Mouse (Mus musculus) liver, embryonic 13.5 days (tissue): ENCODE data around the gene P3h2. TPM values are rescaled to one million over a fixed set of nuclear protein-coding genes. Genes with fewer than 3 reads are reported as not detected.

Source experiments
- ATAC-seq: fragments of 200-750 bp; cut with Nextera tagmentation; 2 replicates; pipeline ENCODE4 v1.8.0; 2017; ENCODE audit warnings: low read depth, mild to moderate bottlenecking, moderate number of reproducible peaks, moderate library complexity
- DNase-seq: peaks from one replicate; pipeline ENCODE4 v3.0.0; 2022
- H3K27ac ChIP-seq: fragments of 300-500 bp; sonication (generic); 2 replicates; pipeline ENCODE4 v1.5.1; 2015; ENCODE audit warnings: moderate library complexity, mild to moderate bottlenecking, inconsistent platforms
- H3K27me3 ChIP-seq: fragments of 300-500 bp; sonication (generic); 2 replicates; pipeline ENCODE4 v1.6.1; 2015; ENCODE audit warnings: mild to moderate bottlenecking, inconsistent platforms
- H3K36me3 ChIP-seq: fragments of 300-500 bp; sonication (generic); 2 replicates; pipeline ENCODE4 v1.6.1; 2015; ENCODE audit warnings: mild to moderate bottlenecking, inconsistent platforms
- H3K4me1 ChIP-seq: fragments of 300-500 bp; sonication (generic); replicated peaks from 2 replicates; pipeline ENCODE4 v1.6.1; 2015; ENCODE audit warnings: inconsistent platforms
- H3K4me2 ChIP-seq: fragments of 300-500 bp; sonication (generic); 2 replicates; pipeline ENCODE4 v1.6.1; 2015; ENCODE audit warnings: inconsistent platforms, mild to moderate bottlenecking, moderate library complexity
- H3K4me3 ChIP-seq: fragments of 300-500 bp; sonication (generic); replicated peaks from 2 replicates; pipeline ENCODE4 v1.5.1; 2015; ENCODE audit warnings: mild to moderate bottlenecking, inconsistent platforms
- H3K9ac ChIP-seq: fragments of 300-500 bp; sonication (generic); 2 replicates; pipeline ENCODE4 v1.6.1; 2015; ENCODE audit warnings: mild to moderate bottlenecking, inconsistent platforms
- H3K9me3 ChIP-seq: fragments of 300-500 bp; sonication (generic); replicated peaks from 2 replicates; pipeline ENCODE4 v1.6.1; 2016; ENCODE audit warnings: inconsistent platforms
- WGBS: fragments of 180-500 bp; shearing (Covaris S2); methylation state at CpG from one replicate; pipeline ENCODE4 v1.1.7; 2015; ENCODE audit not compliant: insufficient replicate concordance; 5-methylcytosine and 5-hydroxymethylcytosine counted together
- polyA plus RNA-seq: library from polyadenylated mRNA; unstranded; fragments of >200 nt; fragmentation: Nextera tagmentation; extraction: Ambion mirVana; gene quantifications from 2 replicates; pipeline ENCODE4 v1.2.1, GENCODE M21; 2015

The P3h2 gene
- polyA plus RNA-seq, 1 experiment from 2014 or later = 0.68 TPM

DNA sequence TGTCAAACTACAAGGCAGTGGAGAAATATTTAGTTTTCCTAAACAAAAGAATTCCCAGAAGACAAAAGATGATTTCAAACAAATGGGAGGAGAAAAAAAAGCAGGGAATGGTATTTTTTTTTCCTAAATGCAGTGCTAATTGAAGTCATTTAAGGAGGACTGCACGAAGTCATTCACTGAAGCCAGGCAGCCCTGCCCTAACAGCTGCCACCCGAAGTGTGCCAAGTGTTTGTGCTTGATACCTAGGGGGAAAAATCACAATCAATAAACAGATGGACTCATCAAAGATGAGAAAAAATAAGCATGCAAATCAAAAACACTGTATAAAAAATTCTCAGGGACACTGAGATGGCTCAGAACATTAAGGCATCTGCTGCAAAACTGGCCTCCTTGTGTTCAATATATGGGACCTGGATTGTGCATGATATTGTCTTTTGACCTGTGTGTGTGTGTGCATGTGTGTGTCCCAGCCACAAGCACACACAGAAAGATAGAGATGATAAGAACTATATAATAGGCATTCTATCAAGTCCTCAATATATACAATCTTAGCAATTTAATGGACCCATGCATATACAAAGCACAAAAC lies 76.1 kb downstream of the P3h2 start:
- no peak for DNase-seq
- Histone ChIP-seq H3K4me2 (no peak overlapping the region), H3K4me3 (no peak overlapping the region), H3K4me1 (no peaks in the 10 kb centered on the region), H3K9ac (no peak overlapping the region), H3K27me3 (no peaks in the 10 kb centered on the region), H3K27ac (no peak overlapping the region), H3K9me3 (no peaks in the 10 kb centered on the region), H3K36me3 (no peaks in the 10 kb centered on the region)
- ATAC-seq = no peak
- WGBS = 48% methylated on average over 2 of the region's 2 CpGs

DNA sequence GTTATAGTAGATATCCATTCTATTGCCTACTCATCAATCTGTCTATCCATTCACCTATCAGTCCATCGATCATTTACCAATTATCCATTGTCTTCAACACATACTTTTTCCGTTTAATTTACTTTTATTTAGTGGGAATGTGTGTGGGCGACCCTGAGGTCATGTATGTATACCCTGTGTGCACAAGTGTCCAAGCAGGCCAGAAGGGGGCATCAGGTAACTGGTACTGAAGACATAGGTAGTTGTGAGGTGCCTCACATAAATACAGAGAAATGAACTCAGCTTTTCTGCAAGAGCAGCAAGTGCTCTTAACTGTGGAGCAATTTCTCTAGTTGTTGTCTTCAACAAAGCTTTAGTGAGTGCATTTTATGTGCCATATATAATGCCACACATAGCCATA lies 79.2 kb downstream of the P3h2 start:
- no peak overlapping the region for H3K4me2 ChIP-seq
- no peak overlapping the region for H3K27ac ChIP-seq
- ATAC-seq = no peak
- H3K4me3 ChIP-seq = no peak overlapping the region
- H3K9ac ChIP-seq = no peak overlapping the region
- H3K4me1 ChIP-seq = no peaks in the 10 kb centered on the region
- H3K27me3 ChIP-seq = no peaks in the 10 kb centered on the region
- 47% methylated on average over 3 of the region's 3 CpGs for WGBS
- H3K9me3 ChIP-seq = no peaks in the 10 kb centered on the region
- H3K36me3 ChIP-seq = no peaks in the 10 kb centered on the region
- no peak for DNase-seq

DNA sequence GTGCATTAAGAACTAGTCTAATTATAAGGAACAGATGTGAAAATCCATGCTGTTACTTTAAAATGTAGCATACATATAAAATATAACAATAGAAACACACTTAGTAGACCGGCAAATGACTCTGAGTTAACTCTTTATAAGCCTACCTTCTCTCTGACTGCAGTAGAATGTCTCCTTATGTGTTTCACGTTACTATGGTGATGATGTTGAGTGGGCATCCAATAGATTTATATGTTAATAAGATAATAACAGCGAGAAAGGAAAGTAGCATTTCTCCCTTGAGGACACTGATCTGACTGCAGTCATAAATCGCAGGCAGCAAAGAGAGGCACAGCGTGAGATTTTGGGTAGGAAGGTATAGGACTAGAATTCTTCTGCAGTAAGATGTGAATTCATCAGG lies 81.0 kb downstream of the P3h2 start:
- H3K27me3 ChIP-seq = no peaks in the 10 kb centered on the region
- H3K4me1 ChIP-seq = no peaks in the 10 kb centered on the region
- no peak overlapping the region for H3K4me2 ChIP-seq
- WGBS = 61% methylated on average over 5 of the region's 5 CpGs
- ATAC-seq (no peak), DNase-seq (no peak)
- H3K9me3 ChIP-seq = no peaks in the 10 kb centered on the region
- H3K36me3 ChIP-seq = no peaks in the 10 kb centered on the region
- H3K9ac ChIP-seq = no peak overlapping the region
- no peak overlapping the region for H3K27ac ChIP-seq
- H3K4me3 ChIP-seq = no peak overlapping the region

GRCm38 (mm10) chr16:26023352-26023751 lies 82.2 kb downstream of the P3h2 start:
- Histone ChIP-seq H3K4me3 (no peak overlapping the region), H3K27ac (no peak overlapping the region), H3K36me3 (no peaks in the 10 kb centered on the region), H3K27me3 (no peaks in the 10 kb centered on the region), H3K4me1 (no peaks in the 10 kb centered on the region), H3K9me3 (no peaks in the 10 kb centered on the region), H3K9ac (no peak overlapping the region), H3K4me2 (no peak overlapping the region)
- no peak for DNase-seq
- no peak for ATAC-seq
- 65% methylated on average over 4 of the region's 4 CpGs for WGBS

DNA sequence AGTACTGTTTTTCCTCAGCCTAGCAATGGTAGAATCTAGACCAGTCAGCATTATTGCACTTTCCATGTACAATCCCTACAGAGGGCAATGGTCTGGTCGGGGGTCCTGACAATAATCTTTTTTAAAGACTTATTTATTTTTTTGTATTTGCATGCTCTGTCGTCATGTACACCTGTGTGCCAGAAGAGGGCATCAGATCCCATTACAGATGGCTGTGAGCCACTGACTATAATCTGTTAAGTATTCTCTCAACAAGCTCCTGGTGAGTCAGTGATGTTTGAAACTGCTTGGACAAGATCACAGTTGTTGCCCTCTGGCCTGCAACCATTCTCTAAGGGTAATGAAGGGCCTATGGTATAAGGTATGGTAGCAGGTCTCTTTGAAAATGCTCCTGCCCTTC lies 83.8 kb downstream of the P3h2 start:
- H3K27ac ChIP-seq = no peak overlapping the region
- H3K4me2 ChIP-seq = no peak overlapping the region
- DNase-seq (no peak), ATAC-seq (no peak)
- H3K4me3 ChIP-seq = no peak overlapping the region
- WGBS = 38% methylated on average over 2 of the region's 2 CpGs
- H3K9me3 ChIP-seq = no peaks in the 10 kb centered on the region
- H3K9ac ChIP-seq = no peak overlapping the region
- H3K27me3 ChIP-seq = no peaks in the 10 kb centered on the region
- H3K4me1 ChIP-seq = no peaks in the 10 kb centered on the region
- no peaks in the 10 kb centered on the region for H3K36me3 ChIP-seq

DNA sequence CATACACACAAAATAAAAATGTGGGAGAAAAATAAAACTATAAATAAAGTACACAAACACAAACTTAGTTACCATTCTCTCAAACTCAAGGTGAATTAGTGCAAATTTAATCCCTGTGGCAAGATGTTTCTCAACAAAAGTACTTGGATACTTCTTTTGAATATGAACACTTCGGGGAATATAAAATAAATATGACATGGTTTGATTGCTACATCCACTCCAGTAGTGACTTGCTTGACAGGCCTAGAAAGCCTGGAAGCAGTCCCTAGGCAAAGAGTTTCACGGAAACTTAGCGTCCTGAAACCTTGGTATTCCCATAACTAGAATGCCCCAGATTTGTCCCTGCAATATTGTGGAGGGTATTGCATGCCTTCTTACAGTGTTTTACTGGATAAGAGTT lies 99.8 kb downstream of the P3h2 start:
- no peak overlapping the region for H3K4me2 ChIP-seq
- no peak overlapping the region for H3K4me3 ChIP-seq
- no peak overlapping the region for H3K9ac ChIP-seq
- no peak overlapping the region for H3K27ac ChIP-seq
- H3K27me3 ChIP-seq = no peaks in the 10 kb centered on the region
- no peak for ATAC-seq
- 70% methylated on average over 3 of the region's 3 CpGs for WGBS
- no peaks in the 10 kb centered on the region for H3K36me3 ChIP-seq
- no peaks in the 10 kb centered on the region for H3K4me1 ChIP-seq
- H3K9me3 ChIP-seq = no peaks in the 10 kb centered on the region
- DNase-seq = no peak

DNA sequence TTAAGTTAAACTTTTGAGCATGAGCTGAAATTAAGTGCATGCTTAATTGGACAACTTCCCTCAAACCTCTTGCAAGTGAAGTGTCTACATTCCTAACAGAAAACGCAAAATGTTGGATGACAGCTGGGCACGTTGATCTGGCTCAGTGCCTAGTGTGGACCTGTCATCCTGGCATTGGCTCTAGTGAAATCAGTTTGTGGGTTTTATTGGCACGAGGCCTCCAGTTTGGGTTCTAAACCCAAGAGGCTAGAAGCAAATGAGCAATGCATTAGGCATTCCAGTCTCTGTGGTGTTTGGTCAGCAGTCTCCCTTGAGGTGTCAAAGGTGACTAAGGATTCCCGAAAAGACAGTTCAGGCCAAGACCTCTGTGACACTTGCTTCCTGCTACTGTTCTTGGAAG lies 102.3 kb downstream of the P3h2 start:
- no peaks in the 10 kb centered on the region for H3K4me1 ChIP-seq
- no peak overlapping the region for H3K4me2 ChIP-seq
- no peak overlapping the region for H3K27ac ChIP-seq
- ATAC-seq (no peak), DNase-seq (no peak)
- 69% methylated on average over 4 of the region's 4 CpGs for WGBS
- H3K27me3 ChIP-seq = no peaks in the 10 kb centered on the region
- H3K9me3 ChIP-seq = no peaks in the 10 kb centered on the region
- no peak overlapping the region for H3K9ac ChIP-seq
- H3K4me3 ChIP-seq = no peak overlapping the region
- no peaks in the 10 kb centered on the region for H3K36me3 ChIP-seq

GRCm38 (mm10) chr16:26002848-26003247 lies 102.7 kb downstream of the P3h2 start:
- 77% methylated on average over 9 of the region's 9 CpGs for WGBS
- no peak for DNase-seq
- Histone ChIP-seq H3K36me3 (no peaks in the 10 kb centered on the region), H3K27me3 (no peaks in the 10 kb centered on the region), H3K4me2 (no peak overlapping the region), H3K9me3 (no peaks in the 10 kb centered on the region), H3K9ac (no peak overlapping the region), H3K4me1 (no peaks in the 10 kb centered on the region), H3K4me3 (no peak overlapping the region), H3K27ac (no peak overlapping the region)
- no peak for ATAC-seq

GRCm38 (mm10) chr16:25994605-25995004 lies 111.0 kb downstream of the P3h2 start:
- H3K27ac ChIP-seq = no peak overlapping the region
- no peaks in the 10 kb centered on the region for H3K4me1 ChIP-seq
- no peak overlapping the region for H3K4me2 ChIP-seq
- H3K36me3 ChIP-seq = no peaks in the 10 kb centered on the region
- no peak overlapping the region for H3K9ac ChIP-seq
- no peaks in the 10 kb centered on the region for H3K27me3 ChIP-seq
- DNase-seq (no peak), ATAC-seq (no peak)
- no peaks in the 10 kb centered on the region for H3K9me3 ChIP-seq
- no peak overlapping the region for H3K4me3 ChIP-seq
- WGBS = 62% methylated on average over 3 of the region's 3 CpGs

DNA sequence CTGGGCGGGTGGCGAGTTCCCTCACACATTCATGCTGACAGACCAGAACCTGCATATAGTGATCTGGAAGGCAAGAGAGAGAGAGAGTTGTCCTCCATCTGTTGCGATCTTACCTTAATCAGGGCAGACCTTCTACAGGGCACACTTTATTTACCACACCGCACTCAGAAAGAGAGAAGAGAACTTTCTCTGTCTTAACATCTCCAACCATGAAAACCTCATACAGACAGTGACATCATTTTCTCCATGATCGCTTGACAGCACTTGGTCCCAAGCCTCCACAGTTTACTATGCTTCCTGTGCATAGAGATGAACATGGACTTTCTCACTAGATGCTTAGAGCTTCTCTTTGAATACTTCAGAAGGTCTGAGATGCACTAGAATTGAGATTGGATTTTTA lies 118.4 kb downstream of the P3h2 start:
- Histone ChIP-seq H3K4me3 (no peak overlapping the region), H3K27ac (no peak overlapping the region), H3K9me3 (no peaks in the 10 kb centered on the region), H3K27me3 (no peaks in the 10 kb centered on the region), H3K4me2 (no peak overlapping the region), H3K36me3 (no peaks in the 10 kb centered on the region), H3K4me1 (no peaks in the 10 kb centered on the region), H3K9ac (no peak overlapping the region)
- no peak for DNase-seq
- ATAC-seq = no peak
- WGBS = 76% methylated on average over 5 of the region's 5 CpGs

DNA sequence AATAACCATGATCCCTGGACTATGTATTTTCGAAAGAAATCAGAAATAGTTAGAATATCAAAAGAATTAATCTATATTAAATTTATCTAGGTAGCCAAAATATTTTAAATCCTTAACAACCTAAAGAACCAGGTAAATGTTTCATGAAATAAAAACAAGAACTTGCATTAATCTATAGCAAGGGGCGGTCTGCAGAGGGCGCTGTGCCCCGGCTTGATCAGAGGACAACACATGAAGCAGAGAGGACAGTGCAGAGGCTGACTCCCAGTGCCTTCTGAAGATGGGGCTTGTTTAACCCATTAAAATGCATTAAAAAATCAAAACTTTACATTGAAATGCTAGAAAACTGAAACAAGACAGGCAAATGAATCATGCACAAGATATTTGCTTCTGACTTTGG lies 121.9 kb downstream of the P3h2 start:
- H3K9ac ChIP-seq = no peak overlapping the region
- no peaks in the 10 kb centered on the region for H3K4me1 ChIP-seq
- no peaks in the 10 kb centered on the region for H3K36me3 ChIP-seq
- no peaks in the 10 kb centered on the region for H3K27me3 ChIP-seq
- no peak overlapping the region for H3K4me3 ChIP-seq
- DNase-seq (no peak), ATAC-seq (no peak)
- H3K27ac ChIP-seq = no peak overlapping the region
- no peaks in the 10 kb centered on the region for H3K9me3 ChIP-seq
- no peak overlapping the region for H3K4me2 ChIP-seq
- 29% methylated on average over 4 of the region's 4 CpGs for WGBS

DNA sequence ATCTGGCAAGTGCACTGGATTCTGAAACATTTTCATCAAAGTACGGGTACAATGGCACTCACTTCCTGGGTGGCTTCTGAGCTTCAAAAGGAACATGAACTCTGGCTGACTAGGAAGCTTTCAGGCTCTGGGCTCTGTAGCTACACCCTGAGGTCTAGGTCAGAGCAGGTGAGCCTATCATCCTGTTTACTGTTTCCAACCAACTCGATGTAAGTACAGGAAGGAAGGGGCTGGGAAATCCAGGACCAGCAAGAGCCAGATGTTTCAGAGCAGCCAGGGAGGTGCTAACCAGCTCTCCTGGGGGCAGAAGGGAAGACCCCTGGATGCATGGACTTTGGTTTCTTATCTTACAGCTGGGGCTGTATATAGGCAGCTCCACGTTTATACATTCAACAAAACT lies 126.5 kb downstream of the P3h2 start:
- Histone ChIP-seq H3K27ac (no peak overlapping the region), H3K9ac (no peak overlapping the region), H3K4me3 (no peak overlapping the region), H3K36me3 (no peaks in the 10 kb centered on the region), H3K4me2 (no peak overlapping the region), H3K9me3 (no peaks in the 10 kb centered on the region), H3K27me3 (no peaks in the 10 kb centered on the region), H3K4me1 (no peaks in the 10 kb centered on the region)
- 30% methylated on average over 3 of the region's 3 CpGs for WGBS
- DNase-seq (no peak), ATAC-seq (no peak)
